Mouse (Mus musculus): ENCODE data around the gene Tmem45b. TPM values are rescaled to one million over a fixed set of nuclear protein-coding genes. Genes with fewer than 3 reads are reported as not detected.

Gene Tmem45b
- polyA plus RNA-seq, 1 experiment from 2014 or later: not detected

- Histone ChIP-seq H3K4me2 (ENCODE audit: low read length) (no peak overlapping the region), H3K27me3 (ENCODE audit: control insufficient read depth, insufficient read depth, low read length) (no peaks in the 10 kb centered on the region), H3K9me3 (ENCODE audit: control insufficient read depth, low read length) (no peaks in the 10 kb centered on the region), H3K9ac (ENCODE audit: low read length) (no peak overlapping the region), H3K27ac (replicated peaks in 1 of 2; ENCODE audit: control insufficient read depth in 1 of 2, insufficient read depth in 1 of 2, low read depth in 2 of 2, low read length in 2 of 2) (no peak overlapping the region), H3K4me1 (ENCODE audit: control insufficient read depth in 2 of 2, insufficient read depth in 2 of 2, low read length in 2 of 2) (peaks cover 0 to 2% of the 10 kb centered on the region in 2 experiments; a peak in 1 of 4 replicates), H3K36me3 (ENCODE audit: control insufficient read depth, insufficient read depth, low read length) (no peaks in the 10 kb centered on the region), H3K4me3 (ENCODE audit: control insufficient read depth in 1 of 2, insufficient read depth in 1 of 2, low read depth in 1 of 2, low read length in 2 of 2) (no peak overlapping the region)
- 66% methylated on average over 7 of the region's 7 CpGs for WGBS
- no peak for ATAC-seq (ENCODE audit: insufficient number of reproducible peaks, insufficient read depth, low FRiP score, low read depth)
These were observed 31.8 kb downstream of the Tmem45b start for GRCm38 (mm10) chr9:31432336-31432975.

- H3K4me2 ChIP-seq (ENCODE audit: low read length): no peak overlapping the region
- 80% methylated on average over 5 of the region's 5 CpGs for WGBS
- no peak for ATAC-seq (ENCODE audit: insufficient number of reproducible peaks, insufficient read depth, low FRiP score, low read depth)
- no peaks in the 10 kb centered on the region for H3K36me3 ChIP-seq (ENCODE audit: control insufficient read depth, insufficient read depth, low read length)
- H3K27me3 ChIP-seq (ENCODE audit: control insufficient read depth, insufficient read depth, low read length): no peaks in the 10 kb centered on the region
- H3K4me1 ChIP-seq (ENCODE audit: control insufficient read depth in 2 of 2, insufficient read depth in 2 of 2, low read length in 2 of 2): peaks cover 0 to 2% of the 10 kb centered on the region in 2 experiments; a peak in 1 of 4 replicates
- no peak overlapping the region for H3K9ac ChIP-seq (ENCODE audit: low read length)
- no peak overlapping the region for H3K4me3 ChIP-seq (ENCODE audit: control insufficient read depth in 1 of 2, insufficient read depth in 1 of 2, low read depth in 1 of 2, low read length in 2 of 2)
- H3K27ac ChIP-seq (replicated peaks in 1 of 2; ENCODE audit: control insufficient read depth in 1 of 2, insufficient read depth in 1 of 2, low read depth in 2 of 2, low read length in 2 of 2): no peak overlapping the region
- no peaks in the 10 kb centered on the region for H3K9me3 ChIP-seq (ENCODE audit: control insufficient read depth, low read length)
These were observed 32.5 kb downstream of the Tmem45b start for GRCm38 (mm10) chr9:31431751-31432150.

- H3K27ac ChIP-seq (replicated peaks in 1 of 2; ENCODE audit: control insufficient read depth in 1 of 2, insufficient read depth in 1 of 2, low read depth in 2 of 2, low read length in 2 of 2): no peak overlapping the region
- WGBS: 59% methylated on average over 9 of the region's 9 CpGs
- no peak for ATAC-seq (ENCODE audit: insufficient number of reproducible peaks, insufficient read depth, low FRiP score, low read depth)
- no peaks in the 10 kb centered on the region for H3K36me3 ChIP-seq (ENCODE audit: control insufficient read depth, insufficient read depth, low read length)
- H3K27me3 ChIP-seq (ENCODE audit: control insufficient read depth, insufficient read depth, low read length): no peaks in the 10 kb centered on the region
- H3K9me3 ChIP-seq (ENCODE audit: control insufficient read depth, low read length): no peaks in the 10 kb centered on the region
- H3K4me3 ChIP-seq (ENCODE audit: control insufficient read depth in 1 of 2, insufficient read depth in 1 of 2, low read depth in 1 of 2, low read length in 2 of 2): no peak overlapping the region
- H3K9ac ChIP-seq (ENCODE audit: low read length): no peak overlapping the region
- no peak overlapping the region for H3K4me2 ChIP-seq (ENCODE audit: low read length)
- peaks cover 0 to 2% of the 10 kb centered on the region in 2 experiments; a peak in 1 of 4 replicates for H3K4me1 ChIP-seq (ENCODE audit: control insufficient read depth in 2 of 2, insufficient read depth in 2 of 2, low read length in 2 of 2)
These were observed 34.3 kb downstream of the Tmem45b start for GRCm38 (mm10) chr9:31430011-31430410.

GRCm38 (mm10) chr9:31428971-31429370 is 35.3 kb downstream of the Tmem45b start:
- no peak overlapping the region for H3K27ac ChIP-seq (replicated peaks in 1 of 2; ENCODE audit: control insufficient read depth in 1 of 2, insufficient read depth in 1 of 2, low read depth in 2 of 2, low read length in 2 of 2)
- 82% methylated on average over 7 of the region's 7 CpGs for WGBS
- H3K27me3 ChIP-seq (ENCODE audit: control insufficient read depth, insufficient read depth, low read length): no peaks in the 10 kb centered on the region
- H3K9ac ChIP-seq (ENCODE audit: low read length): no peak overlapping the region
- H3K4me3 ChIP-seq (ENCODE audit: control insufficient read depth in 1 of 2, insufficient read depth in 1 of 2, low read depth in 1 of 2, low read length in 2 of 2): no peak overlapping the region
- H3K4me2 ChIP-seq (ENCODE audit: low read length): no peak overlapping the region
- ATAC-seq (ENCODE audit: insufficient number of reproducible peaks, insufficient read depth, low FRiP score, low read depth): no peak
- peaks cover 0 to 2% of the 10 kb centered on the region in 2 experiments; a peak in 1 of 4 replicates for H3K4me1 ChIP-seq (ENCODE audit: control insufficient read depth in 2 of 2, insufficient read depth in 2 of 2, low read length in 2 of 2)
- no peaks in the 10 kb centered on the region for H3K9me3 ChIP-seq (ENCODE audit: control insufficient read depth, low read length)
- H3K36me3 ChIP-seq (ENCODE audit: control insufficient read depth, insufficient read depth, low read length): 0 out of 2 replicates have a peak, but pooled peaks cover 4% of the 10 kb centered on the region

- H3K27me3 ChIP-seq (ENCODE audit: control insufficient read depth, insufficient read depth, low read length): no peaks in the 10 kb centered on the region
- H3K27ac ChIP-seq (replicated peaks in 1 of 2; ENCODE audit: control insufficient read depth in 1 of 2, insufficient read depth in 1 of 2, low read depth in 2 of 2, low read length in 2 of 2): no peak overlapping the region
- no peak overlapping the region for H3K4me3 ChIP-seq (ENCODE audit: control insufficient read depth in 1 of 2, insufficient read depth in 1 of 2, low read depth in 1 of 2, low read length in 2 of 2)
- H3K36me3 ChIP-seq (ENCODE audit: control insufficient read depth, insufficient read depth, low read length): peaks cover 61% of the 10 kb centered on the region
- H3K9ac ChIP-seq (ENCODE audit: low read length): no peak overlapping the region
- 71% methylated on average over 5 of the region's 5 CpGs for WGBS
- no peaks in the 10 kb centered on the region for H3K9me3 ChIP-seq (ENCODE audit: control insufficient read depth, low read length)
- ATAC-seq (ENCODE audit: insufficient number of reproducible peaks, insufficient read depth, low FRiP score, low read depth): no peak
- no peak overlapping the region for H3K4me2 ChIP-seq (ENCODE audit: low read length)
- H3K4me1 ChIP-seq (ENCODE audit: control insufficient read depth in 2 of 2, insufficient read depth in 2 of 2, low read length in 2 of 2): no peaks in the 10 kb centered on the region
These were observed 42.1 kb downstream of the Tmem45b start for GRCm38 (mm10) chr9:31422143-31422542.

- H3K27ac ChIP-seq (replicated peaks in 1 of 2; ENCODE audit: control insufficient read depth in 1 of 2, insufficient read depth in 1 of 2, low read depth in 2 of 2, low read length in 2 of 2): no peak overlapping the region
These were observed 45.4 kb downstream of the Tmem45b start for GRCm38 (mm10) chr9:31418821-31419220.

GRCm38 (mm10) chr9:31412165-31412564 is 52.1 kb downstream of the Tmem45b start:
- Histone ChIP-seq H3K9ac (ENCODE audit: low read length) (no peak overlapping the region), H3K27ac (replicated peaks in 1 of 2; ENCODE audit: control insufficient read depth in 1 of 2, insufficient read depth in 1 of 2, low read depth in 2 of 2, low read length in 2 of 2) (no peak overlapping the region), H3K4me1 (ENCODE audit: control insufficient read depth in 2 of 2, insufficient read depth in 2 of 2, low read length in 2 of 2) (no peaks in the 10 kb centered on the region), H3K4me3 (ENCODE audit: control insufficient read depth in 1 of 2, insufficient read depth in 1 of 2, low read depth in 1 of 2, low read length in 2 of 2) (no peak overlapping the region), H3K9me3 (ENCODE audit: control insufficient read depth, low read length) (no peaks in the 10 kb centered on the region), H3K27me3 (ENCODE audit: control insufficient read depth, insufficient read depth, low read length) (no peaks in the 10 kb centered on the region), H3K4me2 (ENCODE audit: low read length) (no peak overlapping the region), H3K36me3 (ENCODE audit: control insufficient read depth, insufficient read depth, low read length) (peaks cover 98% of the 10 kb centered on the region)
- 83% methylated on average over 4 of the region's 4 CpGs for WGBS
- ATAC-seq (ENCODE audit: insufficient number of reproducible peaks, insufficient read depth, low FRiP score, low read depth): no peak

More at GRCm38 (mm10) chr9:31418821-31419220, 45.4 kb downstream of the Tmem45b start:
- Histone ChIP-seq H3K9me3 (ENCODE audit: control insufficient read depth, low read length) (no peaks in the 10 kb centered on the region), H3K9ac (ENCODE audit: low read length) (no peak overlapping the region), H3K4me1 (ENCODE audit: control insufficient read depth in 2 of 2, insufficient read depth in 2 of 2, low read length in 2 of 2) (no peaks in the 10 kb centered on the region), H3K36me3 (ENCODE audit: control insufficient read depth, insufficient read depth, low read length) (peaks cover 90% of the 10 kb centered on the region), H3K4me3 (ENCODE audit: control insufficient read depth in 1 of 2, insufficient read depth in 1 of 2, low read depth in 1 of 2, low read length in 2 of 2) (no peak overlapping the region), H3K4me2 (ENCODE audit: low read length) (no peak overlapping the region), H3K27me3 (ENCODE audit: control insufficient read depth, insufficient read depth, low read length) (no peaks in the 10 kb centered on the region)
- WGBS: 92% methylated on average over 1 of the region's 1 CpGs
- no peak for ATAC-seq (ENCODE audit: insufficient number of reproducible peaks, insufficient read depth, low FRiP score, low read depth)

- H3K9me3 ChIP-seq (ENCODE audit: control insufficient read depth, low read length): no peaks in the 10 kb centered on the region
- no peak overlapping the region for H3K4me2 ChIP-seq (ENCODE audit: low read length)
- H3K27me3 ChIP-seq (ENCODE audit: control insufficient read depth, insufficient read depth, low read length): no peaks in the 10 kb centered on the region
- no peak overlapping the region for H3K4me3 ChIP-seq (ENCODE audit: control insufficient read depth in 1 of 2, insufficient read depth in 1 of 2, low read depth in 1 of 2, low read length in 2 of 2)
- H3K9ac ChIP-seq (ENCODE audit: low read length): no peak overlapping the region
- ATAC-seq (ENCODE audit: insufficient number of reproducible peaks, insufficient read depth, low FRiP score, low read depth): no peak
- 71% methylated on average over 6 of the region's 6 CpGs for WGBS
- H3K27ac ChIP-seq (replicated peaks in 1 of 2; ENCODE audit: control insufficient read depth in 1 of 2, insufficient read depth in 1 of 2, low read depth in 2 of 2, low read length in 2 of 2): no peak overlapping the region
- peaks cover 84% of the 10 kb centered on the region for H3K36me3 ChIP-seq (ENCODE audit: control insufficient read depth, insufficient read depth, low read length)
- H3K4me1 ChIP-seq (ENCODE audit: control insufficient read depth in 2 of 2, insufficient read depth in 2 of 2, low read length in 2 of 2): no peaks in the 10 kb centered on the region
These were observed 59.0 kb downstream of the Tmem45b start for GRCm38 (mm10) chr9:31405217-31405616.
